Mouse (Mus musculus) c-Kit-positive CD71-positive TER-119-positive erythroid progenitor cells, embryonic 14.5 days (primary cell): ENCODE results near the gene Rps24.

Experiments
- DNase-seq: peaks from one replicate; pipeline ENCODE4 v3.0.0-alpha.2; 2013; ENCODE audit warnings: low spot score

The Rps24 gene

GRCm38 (mm10) chr14:24512527-24513161 lies 25.7 kb downstream of the Rps24 start:
- no peak for DNase-seq

DNA sequence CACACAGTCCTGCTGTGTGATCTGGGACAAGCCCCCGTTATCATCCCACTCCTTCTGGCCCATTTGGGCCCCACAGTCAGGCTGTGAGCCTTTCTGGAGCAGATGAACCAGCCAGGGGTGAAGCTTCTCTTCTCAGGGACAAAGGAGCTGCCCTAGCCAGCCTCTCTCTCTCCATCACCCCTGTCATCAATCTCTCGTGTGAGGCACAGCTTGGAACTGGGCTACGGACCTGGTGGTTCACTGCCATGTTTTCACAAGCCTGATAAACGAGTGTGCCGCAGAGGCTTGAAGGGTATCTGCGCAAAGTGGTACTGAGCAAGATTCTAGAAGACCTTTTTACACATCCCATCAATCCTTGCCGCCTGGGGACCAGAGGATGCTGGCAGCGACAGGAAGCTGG lies 34.7 kb downstream of the Rps24 start:
- no peak for DNase-seq

GRCm38 (mm10) chr14:24525137-24525536 lies 38.2 kb downstream of the Rps24 start:
- no peak for DNase-seq

- no peak for DNase-seq
These were observed 38.9 kb downstream of the Rps24 start for GRCm38 (mm10) chr14:24525677-24526415.

GRCm38 (mm10) chr14:24526440-24526839 lies 39.5 kb downstream of the Rps24 start:
- DNase-seq: no peak

DNA sequence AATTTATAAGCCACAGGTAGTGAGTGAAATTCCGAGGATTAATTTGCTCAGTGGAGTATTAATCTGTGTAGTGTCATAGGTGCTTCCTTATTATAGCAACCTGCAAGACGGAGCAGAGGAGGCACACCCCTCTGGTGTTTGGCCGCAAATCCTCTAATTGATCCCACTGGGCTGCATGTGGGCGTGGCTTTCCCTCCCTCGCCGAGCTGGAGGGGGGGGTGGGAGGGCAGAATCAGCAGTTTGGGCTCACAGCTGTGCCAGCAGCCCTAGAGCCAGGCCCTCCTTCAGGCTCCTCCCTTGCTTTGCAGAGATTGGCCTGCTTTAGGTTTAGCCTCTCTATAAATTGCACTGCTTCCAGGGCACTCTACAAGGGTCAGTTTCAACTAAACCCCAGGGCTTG lies 43.3 kb downstream of the Rps24 start:
- DNase-seq: no peak

DNA sequence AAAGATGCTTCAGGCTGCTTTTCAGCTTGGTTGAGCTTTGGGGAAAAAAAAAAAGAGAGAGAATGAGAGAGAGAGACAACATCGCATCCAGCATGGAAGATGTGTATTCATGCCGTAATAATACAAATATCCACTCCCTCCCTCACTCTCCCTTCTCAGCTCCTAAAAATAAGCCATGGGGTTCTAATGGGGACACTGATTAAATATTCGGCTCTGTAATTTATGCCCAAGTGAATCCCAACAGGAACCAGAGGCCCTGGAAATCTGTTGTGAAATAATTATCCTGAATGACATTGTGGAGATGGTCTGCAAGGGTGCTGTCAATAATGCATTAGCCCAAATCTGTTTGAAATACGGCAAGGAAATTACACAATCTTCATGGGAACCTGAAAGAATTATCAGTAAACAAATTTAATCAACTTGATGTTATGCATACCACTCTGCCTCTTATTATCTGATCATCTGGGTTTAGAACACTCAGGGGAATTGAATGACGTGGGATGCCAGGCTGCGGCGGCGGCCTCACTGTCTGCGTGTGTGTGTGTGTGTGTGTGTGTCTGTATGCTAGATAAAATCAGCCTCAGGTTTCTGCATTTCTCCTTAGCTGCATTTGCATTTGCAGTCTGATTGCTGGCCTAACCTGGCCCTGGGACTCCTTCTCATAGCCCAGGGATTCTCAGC lies 48.1 kb downstream of the Rps24 start:
- no peak for DNase-seq

DNA sequence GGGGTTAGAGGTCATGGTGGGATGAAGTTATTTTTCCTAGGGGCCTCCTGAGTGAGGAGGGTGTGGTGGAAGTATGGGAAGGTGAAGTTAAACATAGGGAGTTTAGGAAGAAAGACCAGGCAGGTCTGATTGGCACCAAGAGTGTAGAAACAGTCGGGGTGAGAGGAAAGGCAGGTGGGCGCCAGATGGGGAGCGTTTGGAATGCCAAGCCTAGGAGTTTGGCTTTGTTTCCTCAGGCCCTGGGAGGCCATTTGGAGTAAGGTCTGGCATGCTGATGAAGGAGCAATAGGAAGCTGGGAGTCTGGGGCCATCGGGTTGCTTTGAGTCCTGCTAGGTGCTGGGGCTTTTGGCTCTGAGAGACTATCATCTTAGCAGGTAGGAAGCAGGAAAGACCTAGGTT lies 56.0 kb downstream of the Rps24 start:
- DNase-seq: no peak

- no peak for DNase-seq
These were observed 57.1 kb downstream of the Rps24 start for GRCm38 (mm10) chr14:24544057-24544456.
